Mouse (Mus musculus) embryonic facial prominence, embryonic 13.5 days (tissue): ENCODE measurements around the gene Dennd6a. TPM values are rescaled to one million over a fixed set of nuclear protein-coding genes. Genes with fewer than 3 reads are reported as not detected.

Experiments used
- ATAC-seq: fragments of 200-750 bp; cut with Nextera tagmentation; 2 replicates; pipeline ENCODE4 v1.8.0; 2017; ENCODE audit warnings: low read depth; ENCODE audit not compliant: insufficient number of reproducible peaks, insufficient read depth, low FRiP score, low TSS enrichment
- H3K27ac ChIP-seq: fragments of 300-500 bp; sonication (generic); 2 replicates; pipeline ENCODE4 v1.5.1; 2015; ENCODE audit warnings: moderate library complexity, mild to moderate bottlenecking, inconsistent platforms
- H3K27me3 ChIP-seq: fragments of 300-500 bp; sonication (generic); 2 replicates; pipeline ENCODE4 v1.6.1; 2015; ENCODE audit warnings: mild to moderate bottlenecking, inconsistent platforms
- H3K36me3 ChIP-seq: fragments of 300-500 bp; sonication (generic); 2 replicates; pipeline ENCODE4 v1.6.1; 2015; ENCODE audit warnings: mild to moderate bottlenecking, inconsistent platforms
- H3K4me1 ChIP-seq: fragments of 300-500 bp; sonication (generic); 2 replicates; pipeline ENCODE4 v1.6.1; 2015; ENCODE audit warnings: inconsistent platforms
- H3K4me2 ChIP-seq: fragments of 300-500 bp; sonication (generic); 2 replicates; pipeline ENCODE4 v1.6.1; 2015; ENCODE audit warnings: moderate library complexity, mild to moderate bottlenecking, inconsistent platforms
- H3K4me3 ChIP-seq: fragments of 300-500 bp; sonication (generic); 2 replicates; pipeline ENCODE4 v1.5.1; 2015; ENCODE audit warnings: mild to moderate bottlenecking, inconsistent platforms
- H3K9ac ChIP-seq: fragments of 300-500 bp; sonication (generic); 2 replicates; pipeline ENCODE4 v1.6.1; 2015; ENCODE audit warnings: mild to moderate bottlenecking, inconsistent platforms
- H3K9me3 ChIP-seq: fragments of 300-500 bp; sonication (generic); 2 replicates; pipeline ENCODE4 v1.6.1; 2016; ENCODE audit warnings: inconsistent platforms
- WGBS: fragments of 180-500 bp; shearing (Covaris S2); methylation state at CpG from one replicate; pipeline ENCODE4 v1.1.7; 2015; ENCODE audit warnings: mixed read lengths; 5-methylcytosine and 5-hydroxymethylcytosine counted together
- polyA plus RNA-seq: library from polyadenylated mRNA; unstranded; fragments of >200 nt; fragmentation: Nextera tagmentation; extraction: Ambion mirVana; gene quantifications from 2 replicates; pipeline ENCODE4 v1.2.1, GENCODE M21; 2015

The Dennd6a gene
- polyA plus RNA-seq, 1 experiment from 2014 or later = 34.3 TPM

DNA sequence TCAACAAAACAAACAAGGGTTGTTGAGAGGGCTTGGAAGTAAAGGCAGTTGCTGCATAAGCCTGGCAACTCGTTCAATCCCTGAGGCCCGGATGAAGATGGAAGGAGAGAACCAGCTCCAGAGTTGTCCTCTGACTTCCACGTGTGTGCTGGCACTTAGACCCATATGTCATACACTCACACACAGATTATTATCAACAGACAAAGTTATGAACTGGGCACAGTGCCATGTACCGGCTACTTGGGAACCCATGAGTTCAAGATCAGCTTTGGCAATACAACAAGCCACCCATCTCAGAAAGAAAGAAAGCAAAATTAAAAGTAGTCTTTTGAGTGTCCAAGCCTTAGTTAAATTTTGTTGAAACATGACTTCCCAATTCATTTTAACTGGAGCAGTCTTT is 51.6 kb downstream of the Dennd6a start:
- H3K36me3 ChIP-seq = peaks cover 90% of the 10 kb centered on the region
- no peak overlapping the region for H3K4me2 ChIP-seq

DNA sequence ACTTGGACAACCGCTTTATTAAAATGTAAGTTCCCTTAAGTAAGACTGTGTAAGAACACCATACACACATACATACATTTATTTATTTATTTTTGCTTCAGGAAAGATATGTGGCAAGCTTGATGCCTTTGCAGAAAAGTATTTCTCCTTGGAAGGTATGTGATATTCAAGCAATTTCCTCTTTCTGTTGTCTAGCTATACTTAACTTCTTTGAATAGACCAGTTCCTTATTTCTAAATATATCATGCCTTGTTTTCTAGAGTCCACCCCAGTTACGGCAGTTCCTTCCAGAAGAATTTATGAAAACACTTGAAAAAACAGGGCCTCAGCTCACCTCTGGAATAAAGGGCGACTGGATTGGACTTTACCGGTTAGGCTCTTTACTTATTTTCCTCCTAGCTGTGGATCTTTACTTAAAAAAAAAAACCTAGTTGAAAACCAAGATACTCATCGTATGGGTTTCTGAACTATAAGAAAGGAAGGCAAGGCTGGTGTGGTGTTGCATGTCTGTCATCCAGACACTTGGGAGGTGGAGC is 53.0 kb downstream of the Dennd6a start:
- Histone ChIP-seq H3K4me2 (no peak overlapping the region), H3K27me3 (no peaks in the 10 kb centered on the region), H3K9me3 (no peaks in the 10 kb centered on the region), H3K36me3 (peaks cover 85% of the 10 kb centered on the region), H3K9ac (no peak overlapping the region), H3K4me3 (no peak overlapping the region), H3K4me1 (no peaks in the 10 kb centered on the region), H3K27ac (no peak overlapping the region)
- 88% methylated on average over 5 of the region's 5 CpGs for WGBS
- no peak for ATAC-seq

More for the DNA sequence above, 51.6 kb downstream of the Dennd6a start:
- Histone ChIP-seq H3K4me1 (no peaks in the 10 kb centered on the region), H3K27ac (no peak overlapping the region), H3K27me3 (no peaks in the 10 kb centered on the region), H3K9ac (no peak overlapping the region), H3K9me3 (no peaks in the 10 kb centered on the region), H3K4me3 (no peak overlapping the region)
- no peak for ATAC-seq
- 90% methylated on average over 4 of the region's 4 CpGs for WGBS

GRCm38 (mm10) chr14:26637025-26637850 is 63.6 kb downstream of the Dennd6a start:
- peak overlapping the region; percentile 96 for H3K9ac ChIP-seq
- H3K36me3 ChIP-seq = peaks cover 7% of the 10 kb centered on the region
- 18% methylated on average over 17 of the region's 17 CpGs for WGBS
- no peaks in the 10 kb centered on the region for H3K9me3 ChIP-seq
- peak overlapping the region; percentile 89 for H3K4me3 ChIP-seq
- ATAC-seq = no peak
- H3K4me1 ChIP-seq = peaks cover 19% of the 10 kb centered on the region
- peak overlapping the region; percentile 96 for H3K27ac ChIP-seq
- peak overlapping the region; percentile 80 for H3K4me2 ChIP-seq
- no peaks in the 10 kb centered on the region for H3K27me3 ChIP-seq

GRCm38 (mm10) chr14:26637851-26638707 is 64.4 kb downstream of the Dennd6a start, which contains the start of gene Arf4:
Gene Arf4 (plus strand): TSS chr14:26638074.
- Histone ChIP-seq H3K4me3 (peak within 1 kb of the TSS; percentile 89), H3K4me2 (peak within 1 kb of the TSS; percentile 80), H3K9ac (peak within 1 kb of the TSS; percentile 96), H3K36me3 (no peaks in the 10 kb centered on the region), H3K27ac (peak within 1 kb of the TSS; percentile 96), H3K4me1 (peaks cover 19% of the 10 kb centered on the region), H3K27me3 (no peaks in the 10 kb centered on the region), H3K9me3 (no peaks in the 10 kb centered on the region)
- WGBS = under 1% methylated on average over 83 of the region's 83 CpGs
- ATAC-seq = peak; percentile 98

DNA sequence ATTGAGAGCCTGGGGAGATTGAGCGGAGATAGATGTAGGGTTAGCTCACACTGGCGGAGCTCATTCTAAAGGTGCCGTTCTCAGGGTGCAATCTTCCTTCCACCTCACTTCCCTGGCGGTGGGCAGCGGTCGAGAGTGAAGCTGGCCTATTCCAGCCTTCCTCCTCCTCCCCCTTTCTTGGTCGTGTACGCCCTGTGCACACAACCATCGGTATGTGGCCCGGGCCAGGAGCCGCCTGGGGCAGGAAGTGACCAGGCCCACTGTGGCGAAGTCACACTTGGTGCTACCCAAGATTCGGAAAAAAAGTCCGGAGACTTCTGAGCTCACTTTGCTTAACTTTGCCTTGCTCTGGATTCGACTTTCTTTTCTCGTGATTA is 65.0 kb downstream of the Dennd6a start:
- H3K9me3 ChIP-seq = no peaks in the 10 kb centered on the region
- ATAC-seq = no peak
- WGBS = under 1% methylated on average over 16 of the region's 16 CpGs
- H3K27me3 ChIP-seq = no peaks in the 10 kb centered on the region
- peak overlapping the region; percentile 89 for H3K4me3 ChIP-seq
- peak overlapping the region; percentile 96 for H3K9ac ChIP-seq
- H3K27ac ChIP-seq = peak overlapping the region; percentile 96
- peaks cover 19% of the 10 kb centered on the region for H3K4me1 ChIP-seq
- H3K36me3 ChIP-seq = no peaks in the 10 kb centered on the region
- peak overlapping the region; percentile 80 for H3K4me2 ChIP-seq

GRCm38 (mm10) chr14:26639251-26639650 is 65.6 kb downstream of the Dennd6a start:
- H3K27ac ChIP-seq = no peak overlapping the region
- H3K36me3 ChIP-seq = no peaks in the 10 kb centered on the region
- H3K4me1 ChIP-seq = peaks cover 19% of the 10 kb centered on the region
- H3K4me2 ChIP-seq = peak overlapping the region; percentile 80
- WGBS = 11% methylated on average over 11 of the region's 11 CpGs
- peak overlapping the region; percentile 89 for H3K4me3 ChIP-seq
- H3K9ac ChIP-seq = peak overlapping the region; percentile 96
- H3K9me3 ChIP-seq = no peaks in the 10 kb centered on the region
- H3K27me3 ChIP-seq = no peaks in the 10 kb centered on the region
- ATAC-seq = no peak

DNA sequence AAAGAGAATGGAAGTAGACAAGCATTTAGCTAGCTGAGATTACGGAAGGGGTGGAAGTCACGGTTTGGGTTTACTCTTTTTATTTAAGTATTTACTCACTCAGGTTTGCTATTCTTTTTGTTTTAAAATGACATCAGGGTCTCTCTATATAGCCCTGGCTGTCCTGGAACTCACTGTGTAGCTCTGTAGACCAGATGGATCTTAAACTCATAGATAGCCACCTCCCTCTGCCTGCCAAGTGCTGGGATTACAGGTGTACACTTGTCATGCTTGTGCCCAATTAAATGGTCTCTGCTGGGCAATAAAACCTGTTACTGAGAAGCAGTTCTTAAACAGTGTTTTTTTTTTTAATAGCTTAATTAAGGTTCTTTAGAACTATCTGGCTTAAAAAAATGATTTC is 66.3 kb downstream of the Dennd6a start:
- peak overlapping the region; percentile 89 for H3K4me3 ChIP-seq
- H3K9me3 ChIP-seq = no peaks in the 10 kb centered on the region
- H3K36me3 ChIP-seq = no peaks in the 10 kb centered on the region
- H3K4me1 ChIP-seq = peaks cover 19% of the 10 kb centered on the region
- peak overlapping the region; percentile 80 for H3K4me2 ChIP-seq
- no peak for ATAC-seq
- no peak overlapping the region for H3K27ac ChIP-seq
- 51% methylated on average over 2 of the region's 2 CpGs for WGBS
- no peaks in the 10 kb centered on the region for H3K27me3 ChIP-seq
- H3K9ac ChIP-seq = peak overlapping the region; percentile 58

DNA sequence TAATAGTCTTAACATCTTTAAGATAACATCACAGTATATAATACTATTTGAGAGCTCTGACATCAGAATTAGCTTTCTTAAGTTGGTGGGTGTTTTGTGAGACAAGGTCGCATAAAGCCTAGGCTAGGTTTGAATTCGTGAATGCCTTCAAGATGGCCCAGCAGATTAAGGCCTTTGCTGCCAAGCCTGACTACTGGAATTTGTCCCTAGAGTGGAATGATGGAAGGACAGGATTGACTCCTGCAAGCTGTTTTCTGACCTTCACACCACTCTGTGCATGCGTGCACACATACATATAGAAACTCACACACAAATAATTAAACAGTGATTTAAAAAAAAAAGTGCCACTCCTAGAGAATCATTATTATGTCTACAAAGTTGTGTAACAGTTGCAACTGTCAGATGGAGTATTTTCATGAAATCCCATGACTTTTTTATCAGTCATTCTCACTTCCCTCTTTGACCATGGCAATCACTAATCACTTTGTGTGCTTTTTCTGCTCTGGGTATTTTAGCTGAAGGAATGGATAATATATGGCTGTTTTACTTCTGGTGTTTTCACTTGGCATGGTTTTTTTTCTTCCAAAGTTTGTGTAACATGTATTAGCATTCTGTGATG is 69.5 kb downstream of the Dennd6a start:
- Histone ChIP-seq H3K27me3 (no peaks in the 10 kb centered on the region), H3K36me3 (peaks cover 7% of the 10 kb centered on the region; the same call in 1 of the 2 replicates), H3K4me1 (peaks cover 21% of the 10 kb centered on the region), H3K4me2 (no peak overlapping the region), H3K4me3 (no peak overlapping the region), H3K9me3 (no peaks in the 10 kb centered on the region), H3K27ac (no peak overlapping the region), H3K9ac (no peak overlapping the region)
- 81% methylated on average over 3 of the region's 3 CpGs for WGBS
- no peak for ATAC-seq

- Histone ChIP-seq H3K4me3 (no peak overlapping the region), H3K9ac (no peak overlapping the region), H3K27me3 (no peaks in the 10 kb centered on the region), H3K4me1 (peaks cover 9% of the 10 kb centered on the region), H3K36me3 (peaks cover 18% of the 10 kb centered on the region), H3K9me3 (no peaks in the 10 kb centered on the region), H3K27ac (peak overlapping the region; percentile 33; the same call in 1 of the 2 replicates), H3K4me2 (peak overlapping the region; percentile 14; the same call in 1 of the 2 replicates)
- no peak for ATAC-seq
- WGBS = 49% methylated on average over 5 of the region's 5 CpGs
Measured at GRCm38 (mm10) chr14:26645989-26646650, 72.5 kb downstream of the Dennd6a start.

DNA sequence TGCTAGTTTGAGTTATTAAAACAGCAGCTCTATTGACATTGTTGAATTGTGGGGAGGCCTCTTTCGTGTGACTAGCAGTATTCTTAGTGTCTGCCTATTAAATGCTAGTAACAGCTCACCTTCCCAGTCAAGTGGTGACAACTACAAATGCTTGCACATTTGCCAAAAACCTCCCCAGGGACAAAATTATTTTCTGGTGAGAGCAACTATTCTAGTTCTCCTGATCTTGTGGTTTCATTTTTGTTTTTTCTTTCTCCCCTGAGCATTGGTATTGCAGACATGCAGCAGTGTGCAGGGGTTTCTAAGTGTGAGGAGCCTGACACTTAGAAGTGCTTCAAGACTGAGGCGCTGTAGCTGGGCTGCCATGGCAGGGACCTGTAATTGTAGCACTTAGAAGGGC is 74.2 kb downstream of the Dennd6a start:
- H3K4me2 ChIP-seq = no peak overlapping the region
- no peak overlapping the region for H3K9ac ChIP-seq
- ATAC-seq = no peak
- H3K4me1 ChIP-seq = peaks cover 9% of the 10 kb centered on the region
- 79% methylated on average over 2 of the region's 2 CpGs for WGBS
- H3K27me3 ChIP-seq = no peaks in the 10 kb centered on the region
- no peaks in the 10 kb centered on the region for H3K9me3 ChIP-seq
- no peak overlapping the region for H3K4me3 ChIP-seq
- no peak overlapping the region for H3K27ac ChIP-seq
- H3K36me3 ChIP-seq = peaks cover 30% of the 10 kb centered on the region

DNA sequence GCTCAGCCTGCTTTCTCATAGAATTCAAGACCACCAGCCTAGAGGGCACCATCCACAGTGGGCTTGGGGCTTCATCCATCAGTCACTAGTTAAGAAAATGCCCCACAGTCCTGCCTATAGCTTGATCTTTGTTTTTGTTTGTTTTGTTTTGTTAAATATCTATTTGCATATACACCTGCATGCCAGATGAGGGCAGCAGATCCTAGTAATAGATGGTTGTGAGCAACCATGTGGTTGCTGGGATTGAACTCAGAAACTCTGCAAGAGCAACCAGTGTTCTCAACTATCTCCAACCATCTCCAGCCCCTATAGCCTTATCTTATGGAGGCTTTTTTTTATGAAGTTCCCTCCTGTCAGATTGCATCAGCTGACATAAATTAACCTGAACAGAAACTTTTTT is 78.2 kb downstream of the Dennd6a start:
- H3K9me3 ChIP-seq = no peaks in the 10 kb centered on the region
- H3K9ac ChIP-seq = no peak overlapping the region
- no peaks in the 10 kb centered on the region for H3K27me3 ChIP-seq
- peaks cover 64% of the 10 kb centered on the region for H3K36me3 ChIP-seq
- H3K4me1 ChIP-seq = no peaks in the 10 kb centered on the region
- no peak overlapping the region for H3K4me3 ChIP-seq
- no peak overlapping the region for H3K27ac ChIP-seq
- ATAC-seq = no peak
- H3K4me2 ChIP-seq = no peak overlapping the region
